Mouse (Mus musculus) limb, embryonic 12.5 days (tissue): ENCODE results near the gene Stag3. TPM values are rescaled to one million over a fixed set of nuclear protein-coding genes. Genes with fewer than 3 reads are reported as not detected.
A peak's percentile ranks its signal among the peaks of the same experiment; 100 is the strongest.

Experiments
- ATAC-seq: fragments of 200-750 bp; cut with Nextera tagmentation; 2 replicates; pipeline ENCODE4 v1.8.0; 2017; ENCODE audit warnings: low read depth, moderate TSS enrichment; ENCODE audit not compliant: insufficient number of reproducible peaks, insufficient read depth, low FRiP score, low TSS enrichment
- H3K27ac ChIP-seq: fragments of 300-500 bp; sonication (generic); 2 replicates; pipeline ENCODE4 v1.5.1; 2016; ENCODE audit warnings: mild to moderate bottlenecking, moderate library complexity
- H3K27me3 ChIP-seq: fragments of 300-500 bp; sonication (generic); 2 replicates; pipeline ENCODE4 v1.6.1; 2016; ENCODE audit warnings: mild to moderate bottlenecking, moderate library complexity
- H3K36me3 ChIP-seq: fragments of 300-500 bp; sonication (generic); 2 replicates; pipeline ENCODE4 v1.6.1; 2016; ENCODE audit warnings: mild to moderate bottlenecking, moderate library complexity
- H3K4me1 ChIP-seq: fragments of 300-500 bp; sonication (generic); replicated peaks from 2 replicates; pipeline ENCODE4 v1.6.1; 2016
- H3K4me2 ChIP-seq: fragments of 300-500 bp; sonication (generic); 2 replicates; pipeline ENCODE4 v1.6.1; 2016; ENCODE audit warnings: mild to moderate bottlenecking, moderate library complexity
- H3K4me3 ChIP-seq: fragments of 300-500 bp; sonication (generic); replicated peaks from 2 replicates; pipeline ENCODE4 v1.5.1; 2016; ENCODE audit warnings: mild to moderate bottlenecking
- H3K9ac ChIP-seq: fragments of 300-500 bp; sonication (generic); replicated peaks from 2 replicates; pipeline ENCODE4 v1.6.1; 2016; ENCODE audit warnings: mild to moderate bottlenecking, moderate library complexity
- H3K9me3 ChIP-seq: fragments of 300-500 bp; sonication (generic); 2 replicates; pipeline ENCODE4 v1.6.1; 2016; ENCODE audit warnings: mild to moderate bottlenecking, moderate library complexity
- WGBS: fragments of 180-500 bp; shearing (Covaris S2); methylation state at CpG from one replicate; pipeline ENCODE4 v1.1.7; 2016; 5-methylcytosine and 5-hydroxymethylcytosine counted together
- polyA plus RNA-seq: library from polyadenylated mRNA; unstranded; fragments of >200 nt; fragmentation: Nextera tagmentation; extraction: Ambion mirVana; gene quantifications from 2 replicates; pipeline ENCODE4 v1.2.1, GENCODE M21; 2016

The Stag3 gene
- polyA plus RNA-seq, 1 experiment from 2014 or later = 8.2 TPM

- 51% methylated on average over 3 of the region's 3 CpGs for WGBS
Measured at GRCm38 (mm10) chr5:138271232-138271631, 8.8 kb upstream of the Stag3 start.

GRCm38 (mm10) chr5:138272409-138272923, 7.6 kb upstream of the Stag3 start, which contains the start of gene Gal3st4:
TSS of gene Gal3st4 (minus strand) at chr5:138272840.
- peak; percentile 55 for ATAC-seq
- H3K9ac ChIP-seq = peak within 1 kb of the TSS; percentile 47
- H3K27me3 ChIP-seq = peaks cover 9% of the 10 kb centered on the region
- peaks cover 47% of the 10 kb centered on the region for H3K4me1 ChIP-seq
- peak within 1 kb of the TSS; percentile 28 for H3K4me3 ChIP-seq
- H3K27ac ChIP-seq = peak within 1 kb of the TSS; percentile 74
- H3K9me3 ChIP-seq = no peaks in the 10 kb centered on the region
- H3K36me3 ChIP-seq = peaks cover 39% of the 10 kb centered on the region
- H3K4me2 ChIP-seq = peak within 1 kb of the TSS; percentile 51
- 1% methylated on average over 12 of the region's 12 CpGs for WGBS

More at GRCm38 (mm10) chr5:138271232-138271631, 8.8 kb upstream of the Stag3 start:
- no peak overlapping the region for H3K4me2 ChIP-seq
- H3K36me3 ChIP-seq = peaks cover 27% of the 10 kb centered on the region
- peaks cover 9% of the 10 kb centered on the region for H3K27me3 ChIP-seq
- ATAC-seq = no peak
- no peak overlapping the region for H3K27ac ChIP-seq
- no peak overlapping the region for H3K4me3 ChIP-seq
- no peak overlapping the region for H3K9ac ChIP-seq
- H3K4me1 ChIP-seq = peaks cover 34% of the 10 kb centered on the region
- H3K9me3 ChIP-seq = no peaks in the 10 kb centered on the region

GRCm38 (mm10) chr5:138274186-138274585, 5.9 kb upstream of the Stag3 start:
- WGBS = 82% methylated on average over 8 of the region's 8 CpGs
- peaks cover 62% of the 10 kb centered on the region for H3K4me1 ChIP-seq
- no peak overlapping the region for H3K27ac ChIP-seq
- H3K9me3 ChIP-seq = no peaks in the 10 kb centered on the region
- peaks cover 9% of the 10 kb centered on the region for H3K27me3 ChIP-seq
- no peak overlapping the region for H3K4me2 ChIP-seq
- no peak overlapping the region for H3K9ac ChIP-seq
- H3K4me3 ChIP-seq = no peak overlapping the region
- peaks cover 44% of the 10 kb centered on the region for H3K36me3 ChIP-seq
- ATAC-seq = no peak

- Histone ChIP-seq H3K4me1 (peaks cover 63% of the 10 kb centered on the region), H3K27ac (peak overlapping the region; percentile 36; the same call in 1 of the 2 replicates), H3K9ac (peak overlapping the region; percentile 44), H3K27me3 (peaks cover 9% of the 10 kb centered on the region), H3K4me3 (peak overlapping the region; percentile 22), H3K4me2 (peak overlapping the region; percentile 52), H3K9me3 (peaks cover 2% of the 10 kb centered on the region; the same call in 1 of the 2 replicates), H3K36me3 (peaks cover 44% of the 10 kb centered on the region)
- WGBS = 24% methylated on average over 41 of the region's 41 CpGs
- no peak for ATAC-seq
Measured at GRCm38 (mm10) chr5:138275216-138276050, 4.6 kb upstream of the Stag3 start.

GRCm38 (mm10) chr5:138277994-138278393, 2.0 kb upstream of the Stag3 start:
- Histone ChIP-seq H3K9me3 (peaks cover 8% of the 10 kb centered on the region), H3K4me2 (peak overlapping the region; percentile 93), H3K4me3 (peak overlapping the region; percentile 74), H3K4me1 (peaks cover 48% of the 10 kb centered on the region), H3K27me3 (0 out of 2 replicates have a peak, but pooled peaks cover 4% of the 10 kb centered on the region), H3K36me3 (peaks cover 44% of the 10 kb centered on the region), H3K27ac (no peak overlapping the region), H3K9ac (no peak overlapping the region; the same call in 1 of the 2 replicates)
- WGBS = 86% methylated on average over 7 of the region's 7 CpGs
- ATAC-seq = no peak

GRCm38 (mm10) chr5:138280425-138280768, 357 bp downstream of the Stag3 start:
- H3K36me3 ChIP-seq = peaks cover 29% of the 10 kb centered on the region
- peak overlapping the region; percentile 93 for H3K4me2 ChIP-seq
- H3K4me1 ChIP-seq = peaks cover 37% of the 10 kb centered on the region
- no peak for ATAC-seq
- peak overlapping the region; percentile 74 for H3K4me3 ChIP-seq
- WGBS = 25% methylated on average over 26 of the region's 26 CpGs
- H3K9ac ChIP-seq = no peak overlapping the region
- H3K27ac ChIP-seq = no peak overlapping the region
- H3K9me3 ChIP-seq = peaks cover 8% of the 10 kb centered on the region
- 0 out of 2 replicates have a peak, but pooled peaks cover 4% of the 10 kb centered on the region for H3K27me3 ChIP-seq

GRCm38 (mm10) chr5:138280829-138281228, 789 bp downstream of the Stag3 start:
- no peak overlapping the region for H3K4me2 ChIP-seq
- H3K27me3 ChIP-seq = 0 out of 2 replicates have a peak, but pooled peaks cover 4% of the 10 kb centered on the region
- no peak overlapping the region for H3K27ac ChIP-seq
- H3K9ac ChIP-seq = no peak overlapping the region
- peaks cover 25% of the 10 kb centered on the region for H3K36me3 ChIP-seq
- no peak overlapping the region for H3K4me3 ChIP-seq
- H3K9me3 ChIP-seq = peaks cover 8% of the 10 kb centered on the region
- WGBS = 89% methylated on average over 15 of the region's 15 CpGs
- ATAC-seq = no peak
- peaks cover 32% of the 10 kb centered on the region for H3K4me1 ChIP-seq

- H3K27ac ChIP-seq = no peak overlapping the region
- no peak overlapping the region for H3K9ac ChIP-seq
- H3K36me3 ChIP-seq = peaks cover 15% of the 10 kb centered on the region
- peaks cover 23% of the 10 kb centered on the region for H3K4me1 ChIP-seq
- peaks cover 8% of the 10 kb centered on the region for H3K9me3 ChIP-seq
- H3K27me3 ChIP-seq = 0 out of 2 replicates have a peak, but pooled peaks cover 4% of the 10 kb centered on the region
- ATAC-seq = no peak
- WGBS = 72% methylated on average over 2 of the region's 2 CpGs
- H3K4me2 ChIP-seq = no peak overlapping the region
- H3K4me3 ChIP-seq = no peak overlapping the region
Measured at GRCm38 (mm10) chr5:138281798-138282197, 1.8 kb downstream of the Stag3 start.

GRCm38 (mm10) chr5:138283540-138283939, 3.5 kb downstream of the Stag3 start:
- 57% methylated on average over 1 of the region's 1 CpGs for WGBS
- H3K9ac ChIP-seq = no peak overlapping the region
- H3K4me3 ChIP-seq = no peak overlapping the region
- no peaks in the 10 kb centered on the region for H3K36me3 ChIP-seq
- peaks cover 7% of the 10 kb centered on the region for H3K4me1 ChIP-seq
- 0 out of 2 replicates have a peak, but pooled peaks cover 4% of the 10 kb centered on the region for H3K27me3 ChIP-seq
- no peak overlapping the region for H3K27ac ChIP-seq
- H3K4me2 ChIP-seq = no peak overlapping the region
- peaks cover 8% of the 10 kb centered on the region for H3K9me3 ChIP-seq
- no peak for ATAC-seq

GRCm38 (mm10) chr5:138287861-138288260, 7.8 kb downstream of the Stag3 start:
- H3K9me3 ChIP-seq = no peaks in the 10 kb centered on the region
- H3K4me2 ChIP-seq = no peak overlapping the region
- no peak for ATAC-seq
- H3K27ac ChIP-seq = no peak overlapping the region
- no peaks in the 10 kb centered on the region for H3K36me3 ChIP-seq
- no peaks in the 10 kb centered on the region for H3K4me1 ChIP-seq
- 83% methylated on average over 3 of the region's 3 CpGs for WGBS
- no peak overlapping the region for H3K9ac ChIP-seq
- H3K27me3 ChIP-seq = no peaks in the 10 kb centered on the region
- H3K4me3 ChIP-seq = no peak overlapping the region

- 75% methylated on average over 1 of the region's 1 CpGs for WGBS
- Histone ChIP-seq H3K27me3 (no peaks in the 10 kb centered on the region), H3K4me1 (no peaks in the 10 kb centered on the region), H3K27ac (no peak overlapping the region), H3K4me3 (no peak overlapping the region), H3K9me3 (no peaks in the 10 kb centered on the region), H3K4me2 (no peak overlapping the region), H3K36me3 (no peaks in the 10 kb centered on the region), H3K9ac (no peak overlapping the region)
- ATAC-seq = no peak
Measured at GRCm38 (mm10) chr5:138291638-138292037, 11.6 kb downstream of the Stag3 start.
